Mouse (Mus musculus) limb, embryonic 15.5 days (tissue): Measurements from ENCODE around the gene Mrtfa. TPM values are rescaled to one million over a fixed set of nuclear protein-coding genes. Genes with fewer than 3 reads are reported as not detected.

ENCODE experiments used
- ATAC-seq: fragments of 200-750 bp; cut with Nextera tagmentation; 2 replicates; pipeline ENCODE4 v1.8.0; 2017; ENCODE audit warnings: low read depth, moderate TSS enrichment; ENCODE audit not compliant: insufficient number of reproducible peaks, low FRiP score, low TSS enrichment
- H3K27ac ChIP-seq: fragments of 300-500 bp; sonication (generic); 2 replicates; pipeline ENCODE4 v1.5.1; 2015; ENCODE audit warnings: moderate library complexity, mild to moderate bottlenecking, inconsistent platforms
- H3K27me3 ChIP-seq: fragments of 300-500 bp; sonication (generic); 2 replicates; pipeline ENCODE4 v1.6.1; 2015; ENCODE audit warnings: inconsistent platforms
- H3K36me3 ChIP-seq: fragments of 300-500 bp; sonication (generic); 2 replicates; pipeline ENCODE4 v1.6.1; 2015; ENCODE audit warnings: inconsistent platforms
- H3K4me1 ChIP-seq: fragments of 300-500 bp; sonication (generic); 2 replicates; pipeline ENCODE4 v1.6.1; 2015; ENCODE audit warnings: inconsistent platforms
- H3K4me2 ChIP-seq: fragments of 300-500 bp; sonication (generic); 2 replicates; pipeline ENCODE4 v1.6.1; 2015; ENCODE audit warnings: mild to moderate bottlenecking, inconsistent platforms
- H3K4me3 ChIP-seq: fragments of 300-500 bp; sonication (generic); 2 replicates; pipeline ENCODE4 v1.5.1; 2015; ENCODE audit warnings: mild to moderate bottlenecking, inconsistent platforms
- H3K9ac ChIP-seq: fragments of 300-500 bp; sonication (generic); 2 replicates; pipeline ENCODE4 v1.6.1; 2015; ENCODE audit warnings: inconsistent platforms
- H3K9me3 ChIP-seq: fragments of 300-500 bp; sonication (generic); 2 replicates; pipeline ENCODE4 v1.6.1; 2016; ENCODE audit warnings: inconsistent platforms
- WGBS: fragments of 180-500 bp; shearing (Covaris S2); methylation state at CpG from one replicate; pipeline ENCODE4 v1.1.7; 2015; 5-methylcytosine and 5-hydroxymethylcytosine counted together
- polyA plus RNA-seq: library from polyadenylated mRNA; unstranded; fragments of >200 nt; fragmentation: Nextera tagmentation; extraction: Ambion mirVana; gene quantifications from 2 replicates; pipeline ENCODE4 v1.2.1, GENCODE M21; 2015

Gene Mrtfa
- polyA plus RNA-seq, 1 experiment from 2014 or later = 29.4 TPM

DNA sequence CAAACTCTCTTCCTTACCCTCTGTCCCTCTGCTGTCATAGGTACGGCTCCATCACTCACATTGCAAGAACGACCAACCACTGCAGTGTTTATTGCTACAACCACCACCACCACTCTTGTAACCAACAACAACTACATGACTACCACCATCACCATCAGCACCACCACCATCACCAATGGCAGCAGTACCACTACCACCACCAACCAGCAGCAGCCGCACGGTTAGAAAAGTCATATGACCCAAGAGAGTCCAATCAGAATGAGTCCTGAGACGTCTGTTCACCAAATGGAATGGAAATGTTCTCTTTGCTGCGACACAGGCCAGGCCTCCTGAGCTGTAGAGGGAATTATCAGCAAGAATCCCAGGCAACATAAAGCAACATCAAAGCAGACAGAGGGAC, 4.2 kb upstream of the Mrtfa start:
- H3K9ac ChIP-seq = no peak overlapping the region
- peaks cover 17% of the 10 kb centered on the region for H3K4me1 ChIP-seq
- 83% methylated on average over 6 of the region's 6 CpGs for WGBS
- no peaks in the 10 kb centered on the region for H3K9me3 ChIP-seq
- no peak overlapping the region for H3K27ac ChIP-seq
- H3K4me3 ChIP-seq = no peak overlapping the region
- no peaks in the 10 kb centered on the region for H3K27me3 ChIP-seq
- H3K36me3 ChIP-seq = no peaks in the 10 kb centered on the region
- no peak overlapping the region for H3K4me2 ChIP-seq
- no peak for ATAC-seq

DNA sequence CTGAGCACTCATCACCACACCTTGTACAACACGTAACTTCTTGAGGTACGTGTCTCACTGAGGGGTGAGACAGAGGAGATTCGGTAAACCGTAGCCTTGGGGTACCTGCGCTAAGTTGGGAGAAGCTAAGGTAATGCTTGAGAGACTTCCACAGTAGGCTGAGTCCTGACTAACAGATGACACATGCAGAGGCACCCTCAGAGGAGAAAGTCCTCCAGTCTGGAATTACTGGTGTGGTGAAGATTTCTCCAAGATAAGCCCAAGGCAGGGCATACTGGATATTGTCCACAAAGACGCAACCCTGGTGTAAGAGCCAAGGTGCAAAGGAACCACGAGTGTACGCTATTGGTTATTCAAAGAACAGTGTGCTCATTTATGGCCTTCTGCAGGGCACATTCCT, 2.3 kb upstream of the Mrtfa start:
- Histone ChIP-seq H3K4me3 (no peak overlapping the region), H3K27ac (no peak overlapping the region), H3K4me2 (no peak overlapping the region), H3K27me3 (no peaks in the 10 kb centered on the region), H3K9me3 (no peaks in the 10 kb centered on the region), H3K4me1 (peaks cover 32% of the 10 kb centered on the region), H3K36me3 (no peaks in the 10 kb centered on the region), H3K9ac (no peak overlapping the region)
- ATAC-seq = no peak
- 79% methylated on average over 8 of the region's 8 CpGs for WGBS

DNA sequence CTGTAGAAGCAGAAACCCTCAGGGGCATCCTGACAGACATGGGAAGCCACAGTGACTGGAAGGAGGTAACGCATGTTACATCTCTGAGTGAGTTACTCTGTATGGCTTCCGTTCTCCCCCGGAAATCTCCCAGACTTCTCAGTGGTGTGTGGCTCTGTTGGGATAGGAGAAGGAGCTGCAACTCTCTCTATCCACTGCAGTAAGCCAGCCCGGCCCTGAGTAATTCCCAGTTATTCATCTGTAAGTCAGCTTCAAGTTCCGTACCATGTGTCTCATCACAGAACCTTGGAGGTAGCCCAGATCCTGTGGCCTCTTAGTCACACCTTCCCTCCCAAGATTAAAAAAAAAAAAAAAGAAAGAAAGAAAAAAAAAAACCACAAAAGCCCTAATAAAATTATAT, 1.8 kb upstream of the Mrtfa start:
- WGBS = 76% methylated on average over 5 of the region's 5 CpGs
- Histone ChIP-seq H3K4me2 (no peak overlapping the region), H3K9me3 (no peaks in the 10 kb centered on the region), H3K9ac (no peak overlapping the region), H3K4me3 (no peak overlapping the region), H3K36me3 (no peaks in the 10 kb centered on the region), H3K27me3 (no peaks in the 10 kb centered on the region), H3K27ac (no peak overlapping the region), H3K4me1 (peaks cover 32% of the 10 kb centered on the region)
- ATAC-seq = no peak

DNA sequence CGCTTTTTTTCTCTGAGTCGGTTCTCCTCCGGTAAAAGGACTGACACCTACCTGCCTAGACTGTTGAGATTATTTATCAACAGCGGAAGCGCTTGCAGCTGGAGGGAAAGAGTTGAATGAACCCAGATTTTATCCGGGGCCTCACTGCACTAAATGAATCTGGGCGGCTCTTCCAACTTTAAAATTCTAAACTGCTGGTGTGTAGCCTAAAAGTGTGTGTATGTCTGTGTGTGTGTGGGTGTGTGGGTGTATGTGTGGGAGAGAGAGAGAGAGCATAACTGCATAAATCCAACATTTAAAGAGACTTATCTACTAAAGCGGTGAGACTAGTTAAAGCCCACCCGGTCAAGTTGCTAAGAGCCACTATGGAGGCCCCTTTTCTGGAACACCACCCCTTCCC, 746 bp upstream of the Mrtfa start:
- peak overlapping the region; percentile 75 for H3K27ac ChIP-seq

DNA sequence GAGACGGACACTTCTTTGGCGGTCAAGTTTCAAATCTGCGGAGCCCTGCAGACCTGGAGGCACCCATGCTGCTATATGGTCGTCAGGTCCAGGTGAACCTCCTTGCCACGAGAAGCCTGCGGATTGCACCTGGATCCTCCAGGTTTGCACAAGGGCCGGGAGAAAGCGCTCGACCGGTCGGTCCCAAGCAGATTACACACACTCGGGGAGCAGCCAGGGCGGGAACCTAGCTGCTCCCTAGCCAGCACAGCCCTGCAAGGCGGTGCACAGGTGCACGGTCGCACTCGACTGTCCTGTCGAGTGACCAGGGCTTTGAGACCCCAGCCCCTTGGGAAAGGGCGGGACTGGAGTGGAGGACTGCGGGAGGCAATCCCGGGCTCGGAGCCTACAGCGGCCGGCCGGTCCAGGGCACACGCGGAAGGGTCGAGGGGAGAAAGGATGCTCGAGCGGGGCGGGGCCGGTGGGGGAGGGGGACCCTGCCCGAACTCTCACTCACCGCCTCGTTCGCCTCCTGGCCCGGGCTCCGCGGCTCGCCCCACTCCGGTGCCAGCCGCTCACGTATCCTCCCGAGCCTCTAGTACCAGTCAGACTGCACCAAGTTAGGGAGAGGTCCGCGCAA, 437 bp downstream of the Mrtfa start:
- no peaks in the 10 kb centered on the region for H3K9me3 ChIP-seq
- no peaks in the 10 kb centered on the region for H3K27me3 ChIP-seq
- peaks cover 31% of the 10 kb centered on the region for H3K4me1 ChIP-seq
- peak; percentile 46 for ATAC-seq
- peak overlapping the region; percentile 85 for H3K9ac ChIP-seq
- H3K27ac ChIP-seq = peak overlapping the region; percentile 82
- H3K36me3 ChIP-seq = no peaks in the 10 kb centered on the region
- H3K4me2 ChIP-seq = peak overlapping the region; percentile 73
- WGBS = under 1% methylated on average over 46 of the region's 46 CpGs
- peak overlapping the region; percentile 92 for H3K4me3 ChIP-seq

More for the DNA sequence above, 746 bp upstream of the Mrtfa start:
- Histone ChIP-seq H3K4me2 (peak overlapping the region; percentile 67), H3K27me3 (no peaks in the 10 kb centered on the region), H3K9me3 (no peaks in the 10 kb centered on the region), H3K36me3 (no peaks in the 10 kb centered on the region), H3K9ac (peak overlapping the region; percentile 48; the same call in 1 of the 2 replicates), H3K4me1 (peaks cover 32% of the 10 kb centered on the region), H3K4me3 (peak overlapping the region; percentile 92)
- no peak for ATAC-seq
- WGBS = 18% methylated on average over 9 of the region's 9 CpGs

DNA sequence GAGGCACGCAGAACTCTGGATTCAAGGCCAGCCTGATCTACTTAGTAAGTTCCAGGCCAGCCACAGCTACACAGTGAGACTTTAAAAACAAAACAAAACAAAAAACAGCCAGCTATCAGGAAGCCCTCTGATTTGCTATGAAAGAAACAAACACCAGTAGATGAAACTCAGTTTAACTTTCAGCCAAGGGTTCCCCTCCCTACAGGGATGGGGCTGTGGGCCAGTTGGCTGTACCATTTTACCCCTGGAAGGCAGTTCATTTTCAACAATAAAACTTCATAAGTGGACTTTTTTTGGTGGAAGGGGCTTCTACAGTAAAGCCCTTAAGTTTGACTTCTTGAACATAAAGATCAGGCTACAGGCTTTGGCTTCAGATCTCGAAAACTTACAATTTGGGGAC, 1.5 kb downstream of the Mrtfa start:
- Histone ChIP-seq H3K4me1 (peaks cover 33% of the 10 kb centered on the region), H3K27me3 (no peaks in the 10 kb centered on the region), H3K4me2 (peak overlapping the region; percentile 73), H3K36me3 (no peaks in the 10 kb centered on the region), H3K4me3 (peak overlapping the region; percentile 92), H3K9ac (no peak overlapping the region), H3K27ac (peak overlapping the region; percentile 8; the same call in 1 of the 2 replicates), H3K9me3 (no peaks in the 10 kb centered on the region)
- 69% methylated on average over 2 of the region's 2 CpGs for WGBS
- ATAC-seq = no peak

DNA sequence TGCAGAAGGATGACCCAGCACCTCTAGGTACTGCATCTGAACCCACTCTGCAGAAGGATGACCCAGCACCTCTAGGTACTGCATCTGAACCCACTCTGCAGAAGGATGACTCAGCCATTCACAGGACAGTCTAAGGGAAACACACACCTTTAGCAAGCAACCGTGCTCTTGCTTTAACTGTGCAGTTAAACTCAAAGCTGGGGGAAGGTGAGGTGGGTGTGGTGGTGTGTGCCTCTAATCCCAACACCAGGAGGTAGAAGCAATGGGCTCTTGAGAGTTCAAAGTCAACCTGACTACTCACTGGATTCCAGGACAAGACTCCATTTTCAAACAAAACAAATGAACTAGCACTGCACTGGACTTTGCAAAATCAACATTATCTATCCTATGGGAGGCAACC, 5.6 kb downstream of the Mrtfa start:
- no peak overlapping the region for H3K27ac ChIP-seq
- H3K27me3 ChIP-seq = no peaks in the 10 kb centered on the region
- H3K9ac ChIP-seq = no peak overlapping the region
- no peaks in the 10 kb centered on the region for H3K9me3 ChIP-seq
- no peak overlapping the region for H3K4me3 ChIP-seq
- no peak for ATAC-seq
- no peaks in the 10 kb centered on the region for H3K36me3 ChIP-seq
- H3K4me2 ChIP-seq = no peak overlapping the region
- peaks cover 23% of the 10 kb centered on the region for H3K4me1 ChIP-seq
- 82% methylated on average over 1 of the region's 1 CpGs for WGBS

DNA sequence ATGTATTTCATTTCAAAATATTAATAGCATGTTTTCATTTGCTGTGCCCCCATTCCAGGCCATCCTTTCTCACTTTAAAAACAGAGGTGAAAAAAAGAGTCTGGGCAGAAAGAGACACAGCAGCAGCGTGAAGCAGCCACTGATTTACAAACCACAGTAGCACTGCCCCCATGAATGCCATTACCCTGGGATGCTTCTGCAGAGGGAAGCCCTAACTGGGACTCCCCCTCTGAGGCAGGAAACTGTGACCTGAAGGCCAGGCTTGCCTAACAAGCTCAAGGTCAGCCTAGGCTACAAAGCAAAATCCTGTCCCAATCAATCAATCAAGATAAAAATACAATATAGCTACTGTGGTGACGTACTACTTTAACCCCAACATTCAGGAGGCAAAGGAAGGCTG, 9.3 kb downstream of the Mrtfa start:
- Histone ChIP-seq H3K27ac (no peak overlapping the region), H3K36me3 (no peaks in the 10 kb centered on the region), H3K4me1 (peaks cover 28% of the 10 kb centered on the region), H3K9me3 (no peaks in the 10 kb centered on the region), H3K9ac (no peak overlapping the region), H3K4me2 (no peak overlapping the region), H3K27me3 (no peaks in the 10 kb centered on the region), H3K4me3 (no peak overlapping the region)
- WGBS = 72% methylated on average over 2 of the region's 2 CpGs
- ATAC-seq = no peak

DNA sequence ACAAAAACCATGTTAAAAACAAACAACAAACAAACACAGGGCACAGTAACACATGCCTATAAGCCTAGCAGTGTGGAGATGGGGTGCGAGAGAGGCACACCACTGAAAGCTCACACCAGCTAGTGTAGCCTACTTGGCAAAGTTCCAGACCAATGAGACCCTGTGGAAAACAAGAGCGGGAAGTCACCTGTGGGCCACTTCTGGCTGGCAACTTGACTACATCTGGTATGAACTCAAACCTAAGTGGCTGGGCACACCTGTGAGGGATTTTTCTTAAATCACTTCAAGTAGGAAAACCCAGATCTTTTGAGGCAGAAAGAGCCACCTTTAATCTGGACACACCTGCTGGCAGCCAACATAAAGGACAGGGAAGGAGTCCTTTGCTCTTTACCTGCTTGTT, 11.0 kb downstream of the Mrtfa start:
- Histone ChIP-seq H3K4me2 (no peak overlapping the region), H3K27me3 (no peaks in the 10 kb centered on the region), H3K27ac (no peak overlapping the region), H3K9ac (no peak overlapping the region), H3K36me3 (no peaks in the 10 kb centered on the region), H3K4me3 (no peak overlapping the region), H3K4me1 (peaks cover 29% of the 10 kb centered on the region), H3K9me3 (no peaks in the 10 kb centered on the region)
- no peak for ATAC-seq
- 52% methylated on average over 2 of the region's 2 CpGs for WGBS

DNA sequence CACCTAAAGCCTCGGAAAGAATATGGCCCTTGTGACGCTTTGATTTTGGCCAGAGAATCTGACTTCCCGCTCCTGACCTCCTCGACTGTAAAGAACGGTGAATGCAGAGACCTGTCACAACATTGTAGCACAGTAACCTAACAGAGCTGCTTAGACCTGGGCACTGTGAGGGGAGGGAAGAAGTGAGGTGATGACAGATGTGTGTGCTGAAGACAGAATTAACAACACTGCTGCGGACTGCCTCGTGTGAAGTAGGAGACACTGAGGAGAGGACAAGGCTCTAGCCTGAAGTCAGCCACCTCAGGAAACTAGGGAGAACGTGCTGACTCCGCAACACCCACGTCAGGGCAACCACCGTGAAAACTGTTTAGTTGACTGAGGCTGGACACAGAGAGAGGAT, 11.9 kb downstream of the Mrtfa start:
- H3K4me2 ChIP-seq = no peak overlapping the region
- H3K4me3 ChIP-seq = no peak overlapping the region
- no peaks in the 10 kb centered on the region; the same call in 1 of the 2 replicates for H3K36me3 ChIP-seq
- no peaks in the 10 kb centered on the region for H3K27me3 ChIP-seq
- peaks cover 29% of the 10 kb centered on the region for H3K4me1 ChIP-seq
- no peaks in the 10 kb centered on the region for H3K9me3 ChIP-seq
- H3K9ac ChIP-seq = no peak overlapping the region
- ATAC-seq = no peak
- WGBS = 60% methylated on average over 11 of the region's 11 CpGs
- no peak overlapping the region for H3K27ac ChIP-seq

DNA sequence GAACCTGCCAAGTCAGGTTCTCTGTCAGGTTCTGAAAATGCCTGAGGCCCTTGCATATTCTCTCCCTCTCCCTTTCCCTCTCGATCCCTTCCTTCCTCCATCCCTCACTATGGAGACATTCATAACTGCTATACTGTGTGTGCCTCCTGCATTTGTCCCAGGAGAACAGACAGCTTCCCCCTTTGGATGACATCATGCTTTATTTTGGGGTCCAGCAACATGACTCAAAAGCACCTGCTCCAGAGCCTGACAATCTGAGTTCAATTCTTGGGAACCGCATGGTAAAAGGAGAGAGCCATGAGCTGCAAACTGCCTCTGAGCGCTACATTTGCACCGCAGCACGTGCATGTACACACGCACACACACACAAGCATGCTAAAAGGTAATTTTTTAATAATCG, 12.7 kb downstream of the Mrtfa start:
- Histone ChIP-seq H3K9ac (no peak overlapping the region), H3K27ac (no peak overlapping the region), H3K4me3 (no peak overlapping the region), H3K36me3 (no peaks in the 10 kb centered on the region; the same call in 1 of the 2 replicates), H3K9me3 (no peaks in the 10 kb centered on the region), H3K4me2 (no peak overlapping the region), H3K4me1 (peaks cover 29% of the 10 kb centered on the region), H3K27me3 (no peaks in the 10 kb centered on the region)
- no peak for ATAC-seq
- 80% methylated on average over 7 of the region's 7 CpGs for WGBS

DNA sequence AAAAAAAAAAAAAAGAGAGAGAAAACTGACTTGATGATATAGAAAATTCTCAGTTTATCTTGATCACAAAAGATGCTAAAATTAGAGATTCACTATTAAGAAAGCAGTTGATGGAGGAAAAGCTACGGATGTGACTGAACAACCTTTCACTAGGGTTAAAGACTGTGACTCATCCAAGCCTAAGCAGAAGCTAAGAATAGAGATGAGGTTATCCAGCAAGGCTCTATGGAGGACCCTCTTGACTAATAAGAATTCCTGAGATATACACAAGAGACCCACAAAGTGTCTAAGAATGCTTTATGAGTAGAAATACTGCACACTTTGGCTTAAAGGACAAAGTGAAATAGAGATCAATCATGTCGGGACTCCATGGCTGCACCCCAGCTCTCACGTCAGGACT, 14.9 kb downstream of the Mrtfa start:
- H3K4me1 ChIP-seq = peaks cover 29% of the 10 kb centered on the region
- H3K9me3 ChIP-seq = no peaks in the 10 kb centered on the region
- no peak overlapping the region for H3K4me2 ChIP-seq
- no peak overlapping the region for H3K27ac ChIP-seq
- WGBS = 67% methylated on average over 3 of the region's 3 CpGs
- H3K27me3 ChIP-seq = no peaks in the 10 kb centered on the region
- H3K9ac ChIP-seq = no peak overlapping the region
- no peak overlapping the region for H3K4me3 ChIP-seq
- ATAC-seq = no peak
- no peaks in the 10 kb centered on the region; the same call in 1 of the 2 replicates for H3K36me3 ChIP-seq

DNA sequence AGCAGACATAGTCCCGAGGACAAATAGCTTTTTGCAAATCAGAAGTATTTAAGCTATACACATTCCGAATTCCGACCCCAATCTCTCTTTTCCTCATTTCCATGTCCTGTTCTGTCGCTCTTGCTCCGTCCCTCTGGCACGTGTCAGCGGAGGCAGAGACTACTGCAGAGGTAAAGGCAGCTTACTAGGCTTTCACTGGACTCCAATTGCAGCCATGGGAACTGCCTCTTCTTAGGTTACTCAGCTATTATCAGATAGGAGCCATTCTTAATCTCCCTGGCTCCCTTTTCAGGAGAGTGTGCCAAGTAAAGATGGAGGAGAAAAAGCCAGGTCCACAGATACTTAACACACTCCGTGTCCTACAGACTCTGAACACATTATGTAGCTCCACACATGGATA, 18.3 kb downstream of the Mrtfa start:
- Histone ChIP-seq H3K27me3 (no peaks in the 10 kb centered on the region), H3K4me2 (no peak overlapping the region), H3K27ac (no peak overlapping the region), H3K9me3 (no peaks in the 10 kb centered on the region), H3K9ac (no peak overlapping the region), H3K36me3 (no peaks in the 10 kb centered on the region; the same call in 1 of the 2 replicates), H3K4me3 (no peak overlapping the region), H3K4me1 (peaks cover 24% of the 10 kb centered on the region)
- 83% methylated on average over 8 of the region's 8 CpGs for WGBS
- ATAC-seq = no peak
